Mouse (Mus musculus): ENCODE measurements around the gene Cks1b. TPM values are rescaled to one million over a fixed set of nuclear protein-coding genes. Genes with fewer than 3 reads are reported as not detected.
A peak's percentile ranks its signal among the peaks of the same experiment; 100 is the strongest.

Gene Cks1b
- total and polyA plus RNA-seq, 3 experiments, result 177 to 438 (median 271) TPM

- Histone ChIP-seq H3K36me3 (ENCODE audit: control insufficient read depth in 1 of 2, insufficient read depth in 2 of 2, low read length in 2 of 2) (peaks cover 7 to 14% of the 10 kb centered on the region in 2 experiments), H3K9me3 (replicated peaks; ENCODE audit: insufficient read depth, low read length) (no peaks in the 10 kb centered on the region), H3K4me1 (ENCODE audit: control insufficient read depth in 1 of 2, insufficient read depth in 2 of 2, low read length in 2 of 2) (peaks cover 0 to 8% of the 10 kb centered on the region in 2 experiments; a peak in 2 of 4 replicates), H3K79me2 (ENCODE audit: control insufficient read depth, insufficient read depth, low read length, poor library complexity) (peaks cover 10% of the 10 kb centered on the region), H3K9ac (ENCODE audit: control insufficient read depth, low read depth, low read length, poor library complexity, severe bottlenecking) (no peak overlapping the region), H3K27ac (ENCODE audit: control insufficient read depth, low read depth, low read length) (no peak overlapping the region), H3K4me3 (ENCODE audit: control insufficient read depth in 1 of 2, insufficient read depth in 1 of 2, low read depth in 2 of 2, low read length in 2 of 2) (no peak overlapping the region), H3K27me3 (ENCODE audit: control insufficient read depth in 1 of 2, insufficient read depth in 2 of 2, low read length in 2 of 2) (no peaks in the 10 kb centered on the region)
- no peak for TF ChIP-seq RCOR1 (IDR thresholded peaks at IDR 0.05; ENCODE audit: low read depth, low read length)
- TF ChIP-seq SIN3A (IDR thresholded peaks at IDR 0.05; ENCODE audit: low read length), result no peak
- no peak for TF ChIP-seq MYC (IDR thresholded peaks at IDR 0.05; ENCODE audit: low read depth, low read length)
- TF ChIP-seq BHLHE40 (IDR thresholded peaks at IDR 0.05; ENCODE audit: borderline replicate concordance, low read depth, low read length), result no peak
- no peak for TF ChIP-seq EP300 (IDR thresholded peaks at IDR 0.05; ENCODE audit: low read depth in 1 of 2, low read length in 2 of 2)
- no peak for TF ChIP-seq CTCF (IDR thresholded peaks at IDR 0.05 in 2 of 3, conservative IDR thresholded peaks at IDR 0.05 in 1 of 3; ENCODE audit: control insufficient read depth in 1 of 3, insufficient read depth in 1 of 3, low read depth in 2 of 3, low read length in 3 of 3, poor library complexity in 1 of 3, severe bottlenecking in 1 of 3)
- TF ChIP-seq MAFK (IDR thresholded peaks at IDR 0.05; ENCODE audit: borderline replicate concordance, low read depth, low read length), result no peak
- no peak for TF ChIP-seq ETS1 (IDR thresholded peaks at IDR 0.05; ENCODE audit: low read depth, low read length)
- TF ChIP-seq ZC3H11A (IDR thresholded peaks at IDR 0.05; ENCODE audit: low read depth, low read length), result no peak
- no peak for TF ChIP-seq USF1 (IDR thresholded peaks at IDR 0.05; ENCODE audit: low read depth, low read length)
- no peak for TF ChIP-seq HCFC1 (IDR thresholded peaks at IDR 0.05; ENCODE audit: low read depth, low read length)
- no peak for TF ChIP-seq MYB (IDR thresholded peaks at IDR 0.05; ENCODE audit: low read depth, low read length)
- TF ChIP-seq USF2 (IDR thresholded peaks at IDR 0.05; ENCODE audit: borderline replicate concordance in 1 of 2, insufficient read depth in 1 of 2, low read depth in 1 of 2, low read length in 2 of 2), result no peak
- no peak for TF ChIP-seq E2F4 (IDR thresholded peaks at IDR 0.05; ENCODE audit: borderline replicate concordance, low read depth, low read length)
- DNase-seq (ENCODE audit: low read depth, low spot score), result no peak
These were observed 8.5 kb downstream of the Cks1b start for GRCm38 (mm10) chr3:89409701-89410100.

GRCm38 (mm10) chr3:89408448-89408847, 9.7 kb downstream of the Cks1b start:
- Histone ChIP-seq H3K36me3 (ENCODE audit: control insufficient read depth in 1 of 2, insufficient read depth in 2 of 2, low read length in 2 of 2) (peaks cover 9 to 14% of the 10 kb centered on the region in 2 experiments), H3K4me3 (ENCODE audit: control insufficient read depth in 1 of 2, insufficient read depth in 1 of 2, low read depth in 2 of 2, low read length in 2 of 2) (no peak overlapping the region), H3K4me1 (ENCODE audit: control insufficient read depth in 1 of 2, insufficient read depth in 2 of 2, low read length in 2 of 2) (peaks cover 0 to 8% of the 10 kb centered on the region in 2 experiments; a peak in 2 of 4 replicates), H3K79me2 (ENCODE audit: control insufficient read depth, insufficient read depth, low read length, poor library complexity) (peaks cover 10% of the 10 kb centered on the region), H3K27ac (ENCODE audit: control insufficient read depth, low read depth, low read length) (no peak overlapping the region), H3K9me3 (replicated peaks; ENCODE audit: insufficient read depth, low read length) (no peaks in the 10 kb centered on the region), H3K9ac (ENCODE audit: control insufficient read depth, low read depth, low read length, poor library complexity, severe bottlenecking) (no peak overlapping the region), H3K27me3 (ENCODE audit: control insufficient read depth in 1 of 2, insufficient read depth in 2 of 2, low read length in 2 of 2) (no peaks in the 10 kb centered on the region)
- peak in 1 of 3 experiments; percentile 17; a peak in 1 of 6 replicates for TF ChIP-seq CTCF (IDR thresholded peaks at IDR 0.05 in 2 of 3, conservative IDR thresholded peaks at IDR 0.05 in 1 of 3; ENCODE audit: control insufficient read depth in 1 of 3, insufficient read depth in 1 of 3, low read depth in 2 of 3, low read length in 3 of 3, poor library complexity in 1 of 3, severe bottlenecking in 1 of 3)
- no peak for TF ChIP-seq POLR2AphosphoS5 (IDR thresholded peaks at IDR 0.05; ENCODE audit: borderline replicate concordance, low read depth, low read length)
- no peak for TF ChIP-seq KAT2A (conservative IDR thresholded peaks at IDR 0.05; ENCODE audit: low read depth, low read length)
- TF ChIP-seq POLR2A (IDR thresholded peaks at IDR 0.05; ENCODE audit: control insufficient read depth in 1 of 2, insufficient read depth in 1 of 2, low read depth in 1 of 2, low read length in 2 of 2, poor library complexity in 1 of 2), result no peak
- DNase-seq (ENCODE audit: low read depth, low spot score), result no peak
